Mouse (Mus musculus): ENCODE measurements around the gene Adcy3.
"Not testable (repeated sequence)": the region's sequence is repeated elsewhere in the genome, so short reads cannot be mapped to it uniquely, and the experiment has no call there.

Gene Adcy3

DNA sequence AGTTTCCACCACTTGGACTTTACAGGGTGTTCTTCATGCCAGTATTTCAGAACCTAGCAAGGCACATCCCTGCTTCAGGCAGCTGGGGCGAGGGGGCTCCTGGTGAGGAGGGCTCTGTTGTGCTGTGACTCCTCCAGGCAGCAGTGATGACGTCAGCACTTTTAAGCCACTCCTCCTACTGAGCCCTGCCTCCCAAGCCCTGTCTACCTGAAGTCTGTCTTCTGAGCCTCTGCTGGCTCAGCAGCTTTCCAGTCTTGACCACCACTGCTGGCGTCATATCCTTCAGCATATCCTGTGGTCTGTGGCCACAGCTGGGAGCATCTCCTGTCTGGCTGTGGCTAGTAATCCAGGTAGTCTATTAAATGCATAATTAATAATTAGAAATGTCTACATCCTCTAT is 47.6 kb downstream of the Adcy3 start:
- no peak for DNase-seq (ENCODE audit: low spot score in 2 of 2)

DNA sequence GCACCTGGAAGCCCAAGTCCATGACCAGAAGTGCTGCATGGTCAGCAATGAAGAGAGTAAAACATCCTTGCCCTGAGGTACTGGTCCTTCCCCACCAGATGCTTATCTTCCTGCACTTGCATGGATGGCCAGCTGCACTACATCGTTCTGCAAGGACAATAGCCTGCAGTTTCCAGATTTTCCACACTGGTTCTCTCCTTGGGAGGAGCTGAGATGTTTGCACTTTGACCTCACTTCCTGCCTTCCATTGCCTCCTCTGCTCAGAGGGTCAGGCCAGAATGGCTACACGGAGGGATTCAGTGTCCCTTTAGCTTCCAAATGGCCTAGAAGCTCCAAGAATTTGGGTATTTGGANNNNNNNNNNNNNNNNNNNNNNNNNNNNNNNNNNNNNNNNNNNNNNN is 51.7 kb downstream of the Adcy3 start:
- no peak for DNase-seq (ENCODE audit: low spot score in 2 of 2)

DNA sequence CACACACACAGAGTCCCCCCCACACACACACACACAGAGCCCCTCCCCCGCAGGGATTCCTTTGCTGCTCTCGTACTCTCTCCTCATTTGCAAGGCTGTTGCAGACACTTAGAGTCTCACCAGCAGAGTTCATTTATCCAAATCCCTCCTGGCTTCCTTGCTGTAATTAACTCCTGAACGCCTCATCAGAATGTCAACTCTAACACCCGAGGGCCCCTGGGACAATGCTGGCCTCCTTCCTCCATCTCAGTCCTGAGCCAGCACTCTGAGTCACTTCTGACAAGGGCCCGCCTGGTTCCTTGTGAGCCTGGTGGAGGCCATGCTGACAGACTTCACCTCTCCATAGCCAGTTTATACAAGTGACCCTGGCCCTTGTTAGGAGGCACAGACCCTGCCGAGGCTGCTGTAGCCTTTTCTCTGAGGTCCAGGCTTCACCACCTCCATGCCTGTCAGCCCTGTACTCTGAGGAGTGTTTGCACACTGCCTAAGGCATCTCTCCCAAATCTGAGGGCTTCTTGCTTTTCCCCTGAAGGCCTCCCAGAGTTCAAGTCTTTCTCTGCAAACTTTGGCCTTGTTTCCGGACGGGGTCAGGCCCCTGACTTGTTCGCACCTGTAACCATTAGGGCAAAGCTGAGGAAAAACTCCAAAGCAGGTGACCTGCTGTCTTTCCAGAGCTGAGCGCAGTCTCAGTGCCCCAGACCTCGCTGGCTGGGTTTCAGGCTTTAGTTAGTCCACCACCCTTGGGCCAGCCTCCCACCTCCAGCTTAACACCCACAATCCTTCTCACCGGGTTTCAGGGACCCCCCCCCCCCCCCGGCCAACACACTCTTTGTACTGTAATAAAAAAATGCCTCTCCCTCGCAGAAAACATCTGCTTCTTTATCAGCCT is 55.5 kb downstream of the Adcy3 start:
- DNase-seq (ENCODE audit: low spot score in 2 of 2), result no peak

DNA sequence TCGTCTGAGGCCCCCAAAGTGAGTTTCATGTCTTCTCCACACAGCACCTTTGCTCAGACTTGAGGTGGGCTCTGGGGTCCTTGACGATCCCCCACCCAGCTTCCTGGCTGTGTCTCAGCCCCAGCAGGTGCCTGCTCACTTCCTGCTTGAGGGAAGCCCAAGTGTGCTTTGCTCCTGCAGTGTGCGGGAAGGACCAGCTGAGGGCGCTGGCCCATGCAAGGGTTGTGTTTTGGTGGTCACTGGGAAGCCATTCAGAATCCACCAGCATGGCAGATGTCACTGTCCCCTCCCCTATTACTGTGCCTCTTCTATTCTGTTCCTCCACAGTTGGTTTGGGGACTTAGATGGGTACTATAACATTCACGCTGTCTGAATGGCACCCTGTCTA is 56.2 kb downstream of the Adcy3 start:
- no peak for DNase-seq (ENCODE audit: low spot score in 2 of 2)

DNA sequence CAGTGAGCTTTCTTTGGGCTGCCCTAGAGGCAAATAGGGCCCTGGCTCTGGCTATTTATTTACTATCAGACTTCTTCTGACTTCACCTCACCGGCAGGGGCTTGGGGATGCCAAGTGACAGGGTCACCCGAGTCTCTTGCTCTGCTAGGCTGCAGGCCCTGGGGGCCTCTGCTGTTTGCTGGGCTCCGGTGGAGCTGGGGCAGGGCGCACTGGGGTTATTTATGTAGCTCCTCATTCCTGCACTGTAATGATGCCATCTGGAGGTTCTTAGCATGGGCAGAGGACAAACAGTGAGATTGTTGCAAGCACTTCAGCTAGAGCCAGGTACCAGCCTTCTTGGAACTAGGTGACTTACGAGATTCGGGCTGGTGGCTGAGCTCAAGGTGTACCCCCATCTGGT is 59.6 kb downstream of the Adcy3 start:
- DNase-seq (ENCODE audit: low spot score in 2 of 2), result no peak

DNA sequence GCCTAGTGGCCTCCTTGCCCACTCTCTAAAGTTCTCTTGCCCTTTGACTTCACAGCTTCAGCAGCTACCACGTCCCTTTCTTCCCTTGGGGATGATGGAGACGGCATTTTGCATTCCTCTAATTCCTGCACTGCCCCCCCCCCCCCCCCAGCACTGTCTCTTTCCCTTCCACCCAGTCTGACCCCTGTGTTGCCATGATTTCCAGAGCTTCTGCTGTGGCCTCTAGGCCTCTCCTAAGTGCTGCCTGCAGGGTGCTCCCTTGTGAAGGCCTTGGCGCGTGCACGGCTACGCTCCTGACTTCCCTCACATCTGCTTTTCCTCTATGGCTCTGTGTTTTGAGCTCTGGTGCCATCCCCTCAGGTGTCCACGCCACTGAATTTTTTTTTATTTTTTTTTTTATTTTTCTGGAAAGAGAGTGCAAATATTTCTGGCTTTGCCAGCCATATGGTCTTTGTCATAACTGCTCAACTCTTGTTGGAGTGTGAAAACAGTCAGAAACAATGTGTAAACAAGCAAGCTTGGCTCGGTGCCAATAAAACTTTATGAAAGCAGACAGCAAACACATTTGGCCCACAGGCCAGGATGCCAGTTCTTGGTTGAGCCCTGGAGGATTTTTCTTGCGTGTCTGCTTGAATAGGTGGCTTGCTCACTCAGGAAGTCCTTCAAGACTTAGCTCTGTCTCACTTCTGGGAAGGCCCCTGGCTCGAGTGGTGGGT is 60.3 kb downstream of the Adcy3 start:
- DNase-seq (ENCODE audit: low spot score in 2 of 2), result no peak

DNA sequence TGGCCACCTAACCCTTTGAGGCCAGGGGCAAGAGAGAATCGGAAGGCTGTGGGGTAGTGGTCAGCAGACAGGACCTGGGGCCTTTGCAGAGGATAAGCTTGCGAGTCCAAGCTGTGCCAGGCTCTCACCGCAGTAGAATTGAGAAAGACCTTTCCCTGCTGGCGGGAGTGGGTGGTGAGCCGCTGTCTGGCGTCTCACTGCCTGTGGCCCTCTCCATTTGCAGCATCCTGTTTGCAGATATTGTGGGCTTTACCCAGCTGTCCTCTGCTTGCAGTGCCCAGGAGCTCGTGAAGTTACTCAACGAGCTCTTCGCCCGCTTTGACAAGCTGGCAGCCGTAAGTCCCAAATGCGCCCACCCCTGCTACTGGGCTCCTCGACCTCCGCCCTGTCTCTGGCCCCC is 61.7 kb downstream of the Adcy3 start:
- no peak for DNase-seq (ENCODE audit: low spot score in 2 of 2)

DNA sequence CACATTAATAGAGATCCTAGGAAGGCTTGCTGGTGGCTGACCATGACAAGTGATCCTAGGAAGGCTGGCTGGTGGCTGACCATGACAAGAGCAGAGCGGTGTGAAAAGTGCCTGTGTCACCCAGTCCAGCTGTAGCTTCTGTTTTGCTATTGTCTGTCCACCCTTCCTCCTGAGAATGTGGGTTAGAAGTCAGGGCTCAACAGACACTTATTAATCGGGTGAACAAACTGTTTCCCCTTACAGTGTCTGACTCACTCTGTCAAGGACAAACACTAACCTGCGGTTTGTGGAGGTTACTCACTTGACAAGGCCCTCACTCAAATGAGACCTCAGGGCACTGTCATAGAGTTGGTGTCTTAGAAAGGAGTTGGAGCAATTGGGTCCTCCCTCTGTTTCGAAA is 65.8 kb downstream of the Adcy3 start:
- no peak for DNase-seq (ENCODE audit: low spot score in 2 of 2)

DNA sequence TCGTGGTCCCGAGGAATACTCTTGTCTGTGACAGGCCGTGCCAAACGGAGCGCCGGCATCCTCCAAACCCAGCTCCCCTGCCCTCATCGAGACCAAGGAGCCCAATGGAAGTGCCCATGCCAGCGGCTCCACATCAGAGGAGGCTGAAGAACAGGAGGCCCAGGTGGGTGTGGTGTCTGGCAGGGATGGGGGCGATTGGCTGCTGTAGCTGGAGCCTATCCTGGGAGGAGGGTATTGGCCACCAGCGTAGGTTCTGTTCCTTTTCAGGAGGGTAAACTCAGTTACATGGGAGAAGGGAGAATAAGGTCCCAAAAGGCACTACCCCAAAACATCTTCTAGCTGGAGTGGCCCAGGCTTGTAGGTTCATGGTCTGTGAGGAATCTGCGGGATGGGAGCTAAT is 66.4 kb downstream of the Adcy3 start:
- no peak for DNase-seq (ENCODE audit: low spot score in 2 of 2)

DNA sequence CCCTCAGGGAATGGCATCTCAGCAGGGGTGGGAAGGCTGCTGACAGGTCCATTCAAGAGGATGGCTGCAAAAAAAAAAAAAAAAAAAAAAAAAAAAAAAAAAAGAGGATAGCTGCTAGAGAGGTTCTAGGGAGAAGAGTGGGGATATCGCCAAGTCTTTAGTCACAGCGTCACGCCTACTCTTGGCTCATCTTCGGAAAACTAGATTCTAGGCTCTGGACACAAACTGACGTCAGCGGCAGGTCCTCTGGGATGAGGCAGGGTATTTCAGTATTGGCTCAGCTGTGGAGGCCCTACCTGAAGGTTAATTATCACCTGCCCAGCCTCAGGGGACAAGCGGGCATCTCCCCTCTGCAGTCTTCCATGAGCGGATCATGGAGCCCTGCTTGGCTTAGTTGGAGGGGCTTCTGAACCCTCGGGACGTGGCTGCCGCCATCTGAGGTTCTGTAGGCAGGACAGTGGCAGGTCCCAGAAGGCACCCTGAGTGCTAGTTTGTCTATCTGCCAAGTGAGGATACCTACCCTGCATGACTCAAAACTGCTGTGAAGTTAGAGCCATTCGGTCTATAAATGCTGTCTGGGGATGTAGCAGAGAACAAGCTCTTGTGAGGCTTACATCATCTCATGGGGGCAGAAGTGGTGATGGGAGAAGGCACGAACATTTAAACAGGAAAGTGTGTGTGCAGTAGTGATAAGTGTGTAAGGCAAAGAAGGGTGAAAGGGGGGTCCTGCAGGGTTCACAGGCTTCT is 68.7 kb downstream of the Adcy3 start:
- DNase-seq (ENCODE audit: low spot score in 2 of 2), result peak in 1 of 2 experiments; percentile 14

DNA sequence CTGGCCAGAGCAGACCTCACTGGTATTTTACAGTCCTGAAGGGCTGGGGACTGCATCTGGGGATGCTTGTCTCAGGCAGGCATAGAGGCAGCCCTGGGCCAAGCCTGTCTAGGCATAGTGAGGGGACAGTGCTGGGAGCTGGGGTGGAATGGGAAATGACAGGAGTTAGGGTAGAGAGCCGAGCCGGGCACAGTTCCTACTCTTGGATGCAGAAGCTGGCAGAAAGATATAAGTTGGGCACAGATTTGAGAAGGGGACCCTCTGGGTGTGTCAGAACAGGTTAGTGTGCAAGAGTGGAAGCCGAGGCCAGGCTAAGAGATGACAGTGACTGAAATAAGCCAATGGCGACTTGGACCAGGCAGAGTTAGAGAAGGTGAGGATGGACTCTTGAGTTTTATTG is 69.3 kb downstream of the Adcy3 start:
- DNase-seq (ENCODE audit: low spot score in 2 of 2), result no peak

DNA sequence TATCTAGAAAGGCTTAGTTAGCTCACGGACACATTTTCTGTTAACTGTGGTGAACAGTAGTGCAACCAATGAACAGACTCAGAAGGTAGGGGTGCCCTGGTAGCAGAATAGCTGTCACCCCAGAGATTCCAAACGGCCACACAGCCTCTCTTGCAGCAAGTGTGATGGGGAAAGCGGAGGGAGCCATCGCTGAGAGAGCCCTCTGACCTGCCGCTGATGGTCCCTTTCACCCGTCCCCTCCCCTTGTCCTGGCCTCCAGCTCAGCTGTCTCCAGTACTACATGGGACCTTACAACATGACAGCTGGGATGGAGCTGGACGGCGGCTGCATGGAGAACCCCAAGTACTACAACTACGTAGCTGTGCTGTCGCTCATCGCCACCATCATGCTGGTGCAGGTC is 73.2 kb downstream of the Adcy3 start:
- DNase-seq (ENCODE audit: low spot score in 2 of 2), result no peak

DNA sequence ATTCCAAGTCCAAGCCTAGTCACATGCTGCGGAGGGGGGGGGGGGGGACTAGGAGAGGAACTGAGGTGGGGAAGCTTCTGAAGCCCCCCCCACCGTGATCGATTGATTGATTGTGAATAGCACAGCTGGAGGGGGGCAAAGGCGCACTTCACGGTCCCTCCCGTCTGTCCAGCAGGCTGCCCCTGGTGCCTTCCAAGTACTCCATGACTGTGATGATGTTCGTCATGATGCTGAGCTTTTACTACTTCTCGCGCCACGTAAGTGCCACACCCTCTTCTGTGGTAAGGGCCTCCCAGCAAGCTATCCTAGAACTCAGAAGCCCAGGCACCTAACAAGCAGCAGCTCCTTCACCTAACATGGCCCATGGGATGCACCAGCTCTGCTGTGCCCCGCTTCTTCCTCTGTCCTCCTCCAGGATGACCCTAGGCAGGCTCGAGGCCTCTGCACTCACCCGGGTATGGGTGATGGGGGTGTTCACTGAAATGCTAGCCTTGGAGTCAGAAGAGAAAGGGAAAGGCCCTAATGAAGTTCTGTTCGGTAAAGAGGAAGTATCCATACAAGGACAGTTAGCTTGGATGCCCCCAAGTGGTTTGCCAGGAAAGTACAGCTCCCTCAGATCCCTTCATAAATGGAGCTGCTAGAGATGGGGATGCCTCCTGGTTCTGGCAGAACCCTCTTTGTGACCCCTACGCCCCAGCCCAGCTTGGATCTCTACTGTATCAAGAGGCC is 75.7 kb downstream of the Adcy3 start:
- peak in 1 of 2 experiments; percentile 66 for DNase-seq (ENCODE audit: low spot score in 2 of 2)

DNA sequence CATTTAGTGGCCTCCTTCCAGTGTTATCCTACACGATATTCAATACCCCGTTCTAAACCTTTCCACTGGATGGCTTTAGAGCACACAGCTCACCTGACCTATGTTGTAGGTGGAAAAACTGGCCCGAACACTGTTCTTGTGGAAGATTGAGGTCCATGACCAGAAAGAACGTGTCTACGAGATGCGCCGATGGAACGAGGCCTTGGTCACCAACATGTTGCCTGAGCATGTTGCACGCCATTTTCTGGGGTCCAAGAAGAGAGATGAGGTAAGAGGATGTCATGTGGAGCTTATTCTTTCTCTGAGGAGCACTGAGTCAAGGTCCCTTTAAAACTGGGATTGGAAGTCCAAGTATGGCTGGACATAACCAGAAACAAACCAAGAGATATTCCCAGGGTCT is 76.3 kb downstream of the Adcy3 start:
- DNase-seq (ENCODE audit: low spot score in 2 of 2), result no peak

DNA sequence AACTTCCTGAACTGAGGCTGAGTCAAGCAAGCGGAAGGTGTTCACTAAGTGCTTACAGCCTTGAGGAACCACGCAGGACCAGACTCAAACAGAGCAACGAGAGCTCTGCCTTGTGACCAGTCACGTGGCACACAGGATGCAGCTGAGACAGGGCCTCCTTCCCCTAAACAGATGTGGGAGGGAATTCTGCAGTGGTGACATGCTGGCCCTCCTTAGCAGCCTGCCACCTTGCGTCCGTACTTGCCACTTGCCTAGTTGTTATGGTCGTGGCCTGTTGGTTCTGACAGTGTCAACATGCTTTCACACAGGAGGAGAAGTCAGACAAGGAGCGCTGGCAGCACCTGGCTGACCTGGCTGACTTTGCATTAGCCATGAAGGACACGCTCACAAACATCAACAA is 78.3 kb downstream of the Adcy3 start:
- no peak for DNase-seq (ENCODE audit: low spot score in 2 of 2)

DNA sequence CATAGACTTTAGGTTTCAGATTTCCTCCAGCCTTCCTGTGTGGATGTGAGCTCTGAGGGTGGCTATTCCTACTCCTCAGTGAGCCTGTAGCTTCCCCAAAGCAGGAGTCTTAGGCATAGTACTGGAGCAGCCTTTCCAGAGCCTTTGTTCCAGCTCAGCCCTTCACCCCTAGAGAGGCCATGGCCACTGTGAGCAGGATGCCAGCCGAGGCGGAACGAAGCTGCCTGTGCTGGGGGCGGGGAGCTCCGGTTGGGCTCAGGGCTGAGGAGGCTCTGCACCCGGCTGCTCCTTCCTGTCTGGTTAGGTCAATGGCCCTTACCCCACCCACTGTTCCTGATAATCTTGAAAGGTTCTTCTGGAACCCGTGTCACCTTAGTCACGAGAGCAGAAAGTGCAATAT is 80.0 kb downstream of the Adcy3 start:
- no peak for DNase-seq (ENCODE audit: low spot score in 2 of 2)

DNA sequence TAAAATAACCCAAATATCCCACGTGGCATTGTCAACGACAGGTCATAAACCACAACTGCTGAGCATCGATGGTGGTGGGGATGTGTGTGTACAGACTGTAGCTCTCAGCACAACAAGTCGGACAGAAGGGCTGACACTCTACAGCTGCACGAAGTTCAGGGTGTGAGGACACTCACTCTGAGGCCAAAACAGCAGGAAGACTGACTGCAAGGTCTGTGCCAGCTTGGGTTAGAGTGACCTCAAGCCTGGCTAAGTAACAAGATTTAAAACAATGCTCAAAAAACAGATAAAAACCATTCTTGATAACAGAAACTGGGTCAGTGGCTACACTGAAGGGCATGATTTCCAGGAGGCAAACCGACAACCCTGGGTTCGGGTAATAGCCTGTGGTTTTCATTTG is 97.3 kb downstream of the Adcy3 start:
- no peak for DNase-seq (ENCODE audit: low spot score in 2 of 2)

DNA sequence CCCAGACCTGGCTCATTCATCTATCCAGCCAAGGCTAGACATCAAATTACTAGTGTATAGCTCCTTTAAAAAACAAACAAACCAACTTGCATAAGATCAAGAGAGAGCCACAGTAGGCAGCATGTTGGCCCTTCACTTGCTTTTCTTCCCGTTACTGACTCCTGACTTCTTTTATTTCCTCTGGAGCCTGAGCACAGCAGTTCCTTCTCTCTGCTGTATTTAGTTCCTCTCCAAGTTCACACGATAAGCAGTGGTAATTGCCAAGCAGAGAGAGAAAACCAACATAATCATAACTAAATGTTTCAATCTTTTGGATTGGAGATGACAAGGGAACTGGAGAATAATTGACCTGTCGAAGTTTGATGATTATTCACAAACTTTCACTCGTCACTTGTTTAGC is 99.9 kb downstream of the Adcy3 start:
- no peak for DNase-seq (ENCODE audit: low spot score in 2 of 2)

DNA sequence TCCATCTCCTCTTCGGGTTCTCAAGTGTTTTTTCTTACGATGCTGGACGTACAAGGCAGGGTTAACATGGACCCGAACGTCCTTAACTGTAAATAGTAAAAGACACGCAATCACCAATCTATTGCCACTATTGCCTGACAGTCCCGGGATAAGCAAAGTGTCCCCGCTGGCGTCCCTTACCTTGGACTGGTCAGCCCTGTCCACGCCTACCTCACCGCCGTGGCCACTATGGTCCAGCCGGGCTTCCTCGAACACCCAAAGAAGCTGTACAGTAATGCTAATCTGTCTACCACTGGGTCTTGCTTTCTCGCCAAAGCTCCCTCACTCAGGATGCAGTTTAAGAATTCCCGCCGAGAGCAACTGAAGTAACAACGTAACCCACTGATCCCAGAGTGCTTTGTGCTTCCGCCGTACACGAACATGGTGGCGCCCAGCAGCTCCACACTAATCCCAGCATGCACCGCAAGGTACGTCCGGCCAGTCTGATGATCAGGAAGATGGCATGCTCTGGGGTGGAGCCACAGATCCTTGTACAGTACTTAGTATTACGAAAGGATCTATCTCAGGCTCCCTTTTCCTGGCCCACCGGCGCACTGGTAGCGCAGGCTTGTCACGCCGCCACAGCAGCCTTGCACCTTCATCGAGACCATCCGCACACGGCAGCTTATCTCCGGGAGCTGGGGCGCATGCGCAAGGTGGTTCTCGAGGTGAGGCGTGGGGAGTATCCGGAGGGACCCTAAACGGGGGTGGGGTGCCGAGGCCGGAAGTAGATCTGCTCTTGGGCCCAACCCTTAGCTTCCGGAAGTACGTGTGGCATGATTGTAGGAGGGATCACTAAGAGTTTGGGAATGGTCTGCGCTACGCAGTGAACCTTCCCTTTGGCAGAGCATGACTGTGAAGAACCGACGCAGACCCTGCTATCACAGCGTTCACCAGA is 100.9 kb downstream of the Adcy3 start, which contains the start of the genes Ptrhd1 and Cenpo:
TSS of gene Ptrhd1 (plus strand) at position 456 of the 937 bp plus-strand sequence.
TSS of gene Cenpo (minus strand) at position 723 of the 937 bp plus-strand sequence.
- peak; percentile 92 to 94 for DNase-seq (ENCODE audit: low spot score in 2 of 2)

DNA sequence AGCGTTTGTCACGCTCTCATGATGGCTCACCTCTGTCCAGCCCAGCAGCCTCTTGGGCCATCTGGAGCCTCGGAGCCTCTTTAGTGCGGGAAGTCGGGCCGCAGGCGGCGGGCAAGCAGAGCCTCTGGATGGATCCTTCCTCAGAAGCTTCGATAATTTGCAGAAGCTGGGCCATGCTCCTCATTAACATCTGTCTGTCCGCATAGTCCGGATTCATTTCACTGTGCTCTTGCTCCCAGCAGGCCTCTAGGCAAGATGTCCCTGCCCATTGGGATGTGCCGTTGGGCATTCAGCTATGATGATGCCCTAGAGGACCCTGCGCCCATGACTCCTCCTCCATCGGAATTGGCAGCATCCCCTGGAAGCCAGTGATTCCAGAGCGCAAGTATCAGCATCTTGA is 104.6 kb downstream of the Adcy3 start:
- no peak for DNase-seq (ENCODE audit: low spot score in 2 of 2)

DNA sequence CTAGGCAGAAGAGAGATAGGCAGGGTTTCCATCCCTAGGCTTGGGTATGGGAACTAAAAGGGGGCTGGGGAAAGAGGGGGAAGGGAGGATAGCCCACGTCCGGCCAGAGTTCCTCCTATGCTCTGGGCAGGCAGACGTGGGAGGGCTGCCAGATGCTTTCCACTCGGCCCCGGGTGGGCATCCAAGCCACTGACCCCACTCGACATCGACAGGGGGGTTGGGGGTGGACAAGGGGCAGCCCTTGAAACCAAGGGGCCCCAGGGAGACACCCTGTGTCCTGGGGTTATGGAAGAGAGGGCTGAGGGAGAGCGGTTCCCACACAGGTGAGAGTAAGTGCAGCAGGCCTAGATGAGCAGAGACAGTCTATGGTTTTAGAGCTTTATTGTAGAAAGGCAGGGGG is 107.4 kb downstream of the Adcy3 start:
- DNase-seq (ENCODE audit: low spot score in 2 of 2), result not testable (repeated sequence)
